Mouse (Mus musculus) forebrain, embryonic 13.5 days (tissue): ENCODE measurements at regions not wholly inside any gene's neighbourhood (a gene's known extent, or its start where the extent isn't known, plus 50 kb on each side); places are given as distances from the start of the nearest gene placed in this dataset.
A peak's percentile ranks its signal among the peaks of the same experiment; 100 is the strongest.

Experiments used
- ATAC-seq: fragments of 200-750 bp; cut with Nextera tagmentation; 2 replicates; pipeline ENCODE4 v1.8.0; 2017
- H3K27ac ChIP-seq: fragments of 300-500 bp; sonication (generic); 2 replicates; pipeline ENCODE4 v1.5.1; 2015; ENCODE audit warnings: inconsistent platforms, mild to moderate bottlenecking, moderate library complexity
- H3K27me3 ChIP-seq: fragments of 300-500 bp; sonication (generic); 2 replicates; pipeline ENCODE4 v1.6.1; 2015; ENCODE audit warnings: mild to moderate bottlenecking, inconsistent platforms
- H3K36me3 ChIP-seq: fragments of 300-500 bp; sonication (generic); 2 replicates; pipeline ENCODE4 v1.6.1; 2015; ENCODE audit warnings: mild to moderate bottlenecking, inconsistent platforms; ENCODE audit not compliant: poor library complexity, severe bottlenecking
- H3K4me1 ChIP-seq: fragments of 300-500 bp; sonication (generic); 2 replicates; pipeline ENCODE4 v1.6.1; 2015; ENCODE audit warnings: inconsistent platforms
- H3K4me2 ChIP-seq: fragments of 300-500 bp; sonication (generic); 2 replicates; pipeline ENCODE4 v1.6.1; 2015; ENCODE audit warnings: inconsistent platforms, mild to moderate bottlenecking, moderate library complexity
- H3K4me3 ChIP-seq: fragments of 300-500 bp; sonication (generic); 2 replicates; pipeline ENCODE4 v1.5.1; 2015; ENCODE audit warnings: mild to moderate bottlenecking, inconsistent platforms
- H3K9ac ChIP-seq: fragments of 300-500 bp; sonication (generic); 2 replicates; pipeline ENCODE4 v1.6.1; 2015; ENCODE audit warnings: mild to moderate bottlenecking, inconsistent platforms
- H3K9me3 ChIP-seq: fragments of 300-500 bp; sonication (generic); replicated peaks from 2 replicates; pipeline ENCODE4 v1.6.1; 2016; ENCODE audit warnings: inconsistent platforms
- WGBS: fragments of 180-500 bp; shearing (Covaris S2); methylation state at CpG from one replicate; pipeline ENCODE4 v1.1.7; 2015; 5-methylcytosine and 5-hydroxymethylcytosine counted together

- no peaks in the 10 kb centered on the region for H3K4me1 ChIP-seq
- no peak overlapping the region for H3K4me2 ChIP-seq
- 86% methylated on average over 2 of the region's 2 CpGs for WGBS
Observed at GRCm38 (mm10) chr8:41752641-41753040, 335.8 kb upstream of the Frg1 start.

GRCm38 (mm10) chr8:41747024-41747423, 330.1 kb upstream of the Frg1 start:
- no peak for ATAC-seq
- Histone ChIP-seq H3K4me3 (no peak overlapping the region), H3K27ac (no peak overlapping the region), H3K36me3 (no peaks in the 10 kb centered on the region), H3K9ac (no peak overlapping the region), H3K27me3 (no peaks in the 10 kb centered on the region), H3K9me3 (no peaks in the 10 kb centered on the region), H3K4me1 (peaks cover 8% of the 10 kb centered on the region), H3K4me2 (no peak overlapping the region)
- WGBS: 93% methylated on average over 6 of the region's 6 CpGs

More at GRCm38 (mm10) chr8:41752641-41753040, 335.8 kb upstream of the Frg1 start:
- no peak overlapping the region for H3K27ac ChIP-seq
- no peak overlapping the region for H3K4me3 ChIP-seq
- no peak overlapping the region for H3K9ac ChIP-seq
- H3K27me3 ChIP-seq: no peaks in the 10 kb centered on the region
- no peak for ATAC-seq
- H3K36me3 ChIP-seq: no peaks in the 10 kb centered on the region
- no peaks in the 10 kb centered on the region for H3K9me3 ChIP-seq

GRCm38 (mm10) chr8:41742796-41743670, 326.2 kb upstream of the Frg1 start:
- Histone ChIP-seq H3K4me2 (peak overlapping the region; percentile 38), H3K27me3 (no peaks in the 10 kb centered on the region), H3K4me3 (no peak overlapping the region), H3K27ac (0 out of 2 replicates have a peak overlapping the region, but pooled peaks have one; percentile 16), H3K4me1 (peaks cover 8% of the 10 kb centered on the region), H3K9ac (no peak overlapping the region), H3K36me3 (no peaks in the 10 kb centered on the region), H3K9me3 (no peaks in the 10 kb centered on the region)
- 14% methylated on average over 11 of the region's 11 CpGs for WGBS
- peak; percentile 95 for ATAC-seq

GRCm38 (mm10) chr8:41717002-41717401, 300.1 kb upstream of the Frg1 start:
- Histone ChIP-seq H3K27me3 (no peaks in the 10 kb centered on the region), H3K4me3 (no peak overlapping the region), H3K9ac (no peak overlapping the region), H3K36me3 (no peaks in the 10 kb centered on the region), H3K27ac (no peak overlapping the region), H3K9me3 (no peaks in the 10 kb centered on the region), H3K4me2 (no peak overlapping the region), H3K4me1 (peaks cover 7% of the 10 kb centered on the region)
- 95% methylated on average over 3 of the region's 3 CpGs for WGBS
- ATAC-seq: no peak

- ATAC-seq: peak; percentile 91
- Histone ChIP-seq H3K4me3 (no peak overlapping the region), H3K36me3 (no peaks in the 10 kb centered on the region), H3K9ac (no peak overlapping the region), H3K27me3 (no peaks in the 10 kb centered on the region), H3K4me1 (peaks cover 7% of the 10 kb centered on the region), H3K27ac (peak overlapping the region; percentile 25; the same call in 1 of the 2 replicates), H3K9me3 (no peaks in the 10 kb centered on the region), H3K4me2 (no peak overlapping the region)
- 14% methylated on average over 4 of the region's 4 CpGs for WGBS
Observed at GRCm38 (mm10) chr8:41713634-41714330, 296.9 kb upstream of the Frg1 start.

- WGBS: 47% methylated on average over 9 of the region's 9 CpGs
- H3K4me2 ChIP-seq: no peak overlapping the region
- no peaks in the 10 kb centered on the region for H3K4me1 ChIP-seq
- H3K27me3 ChIP-seq: no peaks in the 10 kb centered on the region
- no peak overlapping the region for H3K9ac ChIP-seq
- peak; percentile 36; the same call in 1 of the 2 replicates for ATAC-seq
- H3K27ac ChIP-seq: no peak overlapping the region
- no peak overlapping the region for H3K4me3 ChIP-seq
- no peaks in the 10 kb centered on the region for H3K36me3 ChIP-seq
- no peaks in the 10 kb centered on the region for H3K9me3 ChIP-seq
Observed at GRCm38 (mm10) chr8:41703927-41704924, 287.4 kb upstream of the Frg1 start.
